Mouse (Mus musculus): ENCODE data around the gene Ccdc162.
A peak's percentile ranks its signal among the peaks of the same experiment; 100 is the strongest.

Ccdc162 gene

GRCm38 (mm10) chr10:41542057-41542456 is 174.4 kb downstream of the Ccdc162 start:
- DNase-seq (ENCODE audit: low spot score in 2 of 2), result no peak

GRCm38 (mm10) chr10:41538986-41539385 is 177.4 kb downstream of the Ccdc162 start:
- DNase-seq (ENCODE audit: low spot score in 2 of 2), result no peak

GRCm38 (mm10) chr10:41537983-41538330 is 178.5 kb downstream of the Ccdc162 start:
- DNase-seq (ENCODE audit: low spot score in 2 of 2), result no peak

GRCm38 (mm10) chr10:41537226-41537982 is 179.0 kb downstream of the Ccdc162 start:
- DNase-seq (ENCODE audit: low spot score in 2 of 2), result no peak

- DNase-seq (ENCODE audit: low spot score in 2 of 2), result no peak
Measured at GRCm38 (mm10) chr10:41536714-41537113, 179.7 kb downstream of the Ccdc162 start.

- DNase-seq (ENCODE audit: low spot score in 2 of 2), result no peak
Measured at GRCm38 (mm10) chr10:41535991-41536390, 180.4 kb downstream of the Ccdc162 start.

GRCm38 (mm10) chr10:41529972-41530371 is 186.5 kb downstream of the Ccdc162 start:
- no peak for DNase-seq (ENCODE audit: low spot score in 2 of 2)

- DNase-seq (ENCODE audit: low spot score in 2 of 2), result no peak
Measured at GRCm38 (mm10) chr10:41525696-41526095, 190.7 kb downstream of the Ccdc162 start.

- no peak for DNase-seq (ENCODE audit: low spot score in 2 of 2)
Measured at GRCm38 (mm10) chr10:41523386-41523785, 193.0 kb downstream of the Ccdc162 start.

- no peak for DNase-seq (ENCODE audit: low spot score in 2 of 2)
Measured at GRCm38 (mm10) chr10:41520410-41520673, 196.1 kb downstream of the Ccdc162 start.

- DNase-seq (ENCODE audit: low spot score in 2 of 2), result no peak
Measured at GRCm38 (mm10) chr10:41519640-41520409, 196.6 kb downstream of the Ccdc162 start.

- DNase-seq (ENCODE audit: low spot score in 2 of 2), result peak; percentile 76 to 94
Measured at GRCm38 (mm10) chr10:41518981-41519618, 197.3 kb downstream of the Ccdc162 start, which contains the start of gene Cd164. Gene Cd164, plus strand, starts transcription at chr10:41519414.

- peak; percentile 38 to 63 for DNase-seq (ENCODE audit: low spot score in 2 of 2)
Measured at GRCm38 (mm10) chr10:41518508-41518980, 197.9 kb downstream of the Ccdc162 start.

GRCm38 (mm10) chr10:41514921-41515320 is 201.5 kb downstream of the Ccdc162 start:
- DNase-seq (ENCODE audit: low spot score in 2 of 2), result no peak

- DNase-seq (ENCODE audit: low spot score in 2 of 2), result no peak
Measured at GRCm38 (mm10) chr10:41514301-41514700, 202.1 kb downstream of the Ccdc162 start.

GRCm38 (mm10) chr10:41509160-41509559 is 207.3 kb downstream of the Ccdc162 start:
- DNase-seq (ENCODE audit: low spot score in 2 of 2), result no peak

GRCm38 (mm10) chr10:41505446-41505845 is 211.0 kb downstream of the Ccdc162 start:
- peak in 1 of 2 experiments; percentile 61 for DNase-seq (ENCODE audit: low spot score in 2 of 2)

- no peak for DNase-seq (ENCODE audit: low spot score in 2 of 2)
Measured at GRCm38 (mm10) chr10:41504996-41505395, 211.4 kb downstream of the Ccdc162 start.

GRCm38 (mm10) chr10:41500941-41501340 is 215.5 kb downstream of the Ccdc162 start:
- no peak for DNase-seq (ENCODE audit: low spot score in 2 of 2)

- DNase-seq (ENCODE audit: low spot score in 2 of 2), result no peak
Measured at GRCm38 (mm10) chr10:41491111-41491510, 225.3 kb downstream of the Ccdc162 start.

- DNase-seq (ENCODE audit: low spot score in 2 of 2), result no peak
Measured at GRCm38 (mm10) chr10:41490518-41490873, 225.9 kb downstream of the Ccdc162 start.

- peak; percentile 85 to 92 for DNase-seq (ENCODE audit: low spot score in 2 of 2)
Measured at GRCm38 (mm10) chr10:41489708-41490517, 226.5 kb downstream of the Ccdc162 start, which contains the start of the genes Smpd2 and Ppil6. Gene Smpd2, minus strand, starts transcription at chr10:41490369. Gene Ppil6, plus strand, starts transcription at chr10:41490439.
